Mouse (Mus musculus) ES-Bruce4 (cell line): Measurements from ENCODE around the gene Lrmda. TPM values are rescaled to one million over a fixed set of nuclear protein-coding genes. Genes with fewer than 3 reads are reported as not detected.

Experiments used
- H3K27ac ChIP-seq: 2 replicates; pipeline ENCODE4 v1.5.1; 2012; ENCODE audit warnings: low read length, inconsistent platforms; ENCODE audit not compliant: insufficient read depth
- H3K27me3 ChIP-seq: 2 replicates; pipeline ENCODE4 v1.6.1; 2012; ENCODE audit warnings: mild to moderate bottlenecking, low read length, inconsistent platforms; ENCODE audit not compliant: control insufficient read depth, poor library complexity, insufficient read depth, severe bottlenecking
- H3K36me3 ChIP-seq: 2 replicates; pipeline ENCODE4 v1.6.1; 2012; ENCODE audit warnings: inconsistent platforms, mild to moderate bottlenecking, low read length, moderate library complexity; ENCODE audit not compliant: control insufficient read depth, poor library complexity, insufficient read depth, severe bottlenecking
- H3K4me1 ChIP-seq: one replicate; pipeline ENCODE4 v1.8.1; 2011; ENCODE audit warnings: low read length; ENCODE audit not compliant: control insufficient read depth, insufficient read depth
- H3K4me3 ChIP-seq: 2 replicates; pipeline ENCODE4 v1.5.1; 2011; ENCODE audit warnings: low read depth, mild to moderate bottlenecking, low read length
- H3K9ac ChIP-seq: 2 replicates; pipeline ENCODE4 v1.6.1; 2012; ENCODE audit warnings: low read depth, mild to moderate bottlenecking, inconsistent platforms; ENCODE audit not compliant: poor library complexity, severe bottlenecking
- H3K9me3 ChIP-seq: replicated peaks from 2 replicates; pipeline ENCODE4 v1.6.1; 2012; ENCODE audit warnings: mild to moderate bottlenecking, low read length, inconsistent platforms; ENCODE audit not compliant: control insufficient read depth, poor library complexity, insufficient read depth, severe bottlenecking
- CTCF ChIP-seq: IDR thresholded peaks from one replicate; pipeline ENCODE4 v1.8.1; 2011; ENCODE audit warnings: low read depth, low read length
- EP300 ChIP-seq: IDR thresholded peaks from 2 replicates; pipeline ENCODE4 v1.6.1; 2011; ENCODE audit warnings: low read depth, low read length; ENCODE audit not compliant: insufficient read depth
- POLR2A ChIP-seq: IDR thresholded peaks from one replicate; pipeline ENCODE4 v1.8.1; 2011; ENCODE audit warnings: low read length; ENCODE audit not compliant: insufficient read depth
- polyA plus RNA-seq: library from polyadenylated mRNA; stranded (reverse); fragments of >200 nt; gene quantifications from 2 replicates; pipeline ENCODE4 v1.2.4, GENCODE M21; 2011; ENCODE audit warnings: low read depth; ENCODE audit not compliant: missing spikeins, insufficient read depth, insufficient read length

Gene Lrmda
- polyA plus RNA-seq, 1 experiment = not detected

GRCm38 (mm10) chr14:22425018-22425534 lies 405.6 kb downstream of the Lrmda start:
- Histone ChIP-seq H3K9me3 (no peaks in the 10 kb centered on the region), H3K27ac (no peak overlapping the region), H3K9ac (no peak overlapping the region), H3K4me3 (no peak overlapping the region), H3K36me3 (no peaks in the 10 kb centered on the region), H3K27me3 (no peaks in the 10 kb centered on the region), H3K4me1 (no peaks in the 10 kb centered on the region)
- TF ChIP-seq EP300 (no peak), POLR2A (no peak), CTCF (no peak)

GRCm38 (mm10) chr14:22435441-22435840 lies 415.9 kb downstream of the Lrmda start:
- Histone ChIP-seq H3K4me1 (no peaks in the 10 kb centered on the region), H3K27ac (no peak overlapping the region), H3K27me3 (no peaks in the 10 kb centered on the region), H3K36me3 (no peaks in the 10 kb centered on the region), H3K9me3 (no peaks in the 10 kb centered on the region), H3K9ac (no peak overlapping the region), H3K4me3 (no peak overlapping the region)
- no peak for TF ChIP-seq POLR2A
- no peak for TF ChIP-seq CTCF
- no peak for TF ChIP-seq EP300

GRCm38 (mm10) chr14:22435860-22436377 lies 416.4 kb downstream of the Lrmda start:
- Histone ChIP-seq H3K9ac (no peak overlapping the region), H3K4me1 (no peaks in the 10 kb centered on the region), H3K36me3 (no peaks in the 10 kb centered on the region), H3K27me3 (no peaks in the 10 kb centered on the region), H3K4me3 (no peak overlapping the region), H3K27ac (no peak overlapping the region), H3K9me3 (no peaks in the 10 kb centered on the region)
- TF ChIP-seq CTCF (no peak), EP300 (no peak), POLR2A (no peak)

- no peak for TF ChIP-seq CTCF
- no peak for TF ChIP-seq EP300
- no peak for TF ChIP-seq POLR2A
- Histone ChIP-seq H3K36me3 (no peaks in the 10 kb centered on the region), H3K27ac (no peak overlapping the region), H3K27me3 (no peaks in the 10 kb centered on the region), H3K4me1 (no peaks in the 10 kb centered on the region), H3K9ac (no peak overlapping the region), H3K9me3 (no peaks in the 10 kb centered on the region), H3K4me3 (no peak overlapping the region)
Measured at GRCm38 (mm10) chr14:22440341-22440999, 421.0 kb downstream of the Lrmda start.

GRCm38 (mm10) chr14:22441859-22442447 lies 422.4 kb downstream of the Lrmda start:
- H3K4me3 ChIP-seq = no peak overlapping the region
- H3K9ac ChIP-seq = no peak overlapping the region
- no peak for TF ChIP-seq CTCF
- TF ChIP-seq POLR2A = no peak
- no peak for TF ChIP-seq EP300
- no peak overlapping the region for H3K27ac ChIP-seq
- no peaks in the 10 kb centered on the region for H3K36me3 ChIP-seq
- H3K4me1 ChIP-seq = no peaks in the 10 kb centered on the region
- no peaks in the 10 kb centered on the region for H3K27me3 ChIP-seq
- no peaks in the 10 kb centered on the region for H3K9me3 ChIP-seq

GRCm38 (mm10) chr14:22442719-22443118 lies 423.2 kb downstream of the Lrmda start:
- Histone ChIP-seq H3K27me3 (no peaks in the 10 kb centered on the region), H3K4me3 (no peak overlapping the region), H3K9me3 (no peaks in the 10 kb centered on the region), H3K4me1 (no peaks in the 10 kb centered on the region), H3K27ac (no peak overlapping the region), H3K9ac (no peak overlapping the region), H3K36me3 (no peaks in the 10 kb centered on the region)
- TF ChIP-seq CTCF (no peak), EP300 (no peak), POLR2A (no peak)
